Mouse (Mus musculus): Measurements from ENCODE around the gene Ints13.

DNA sequence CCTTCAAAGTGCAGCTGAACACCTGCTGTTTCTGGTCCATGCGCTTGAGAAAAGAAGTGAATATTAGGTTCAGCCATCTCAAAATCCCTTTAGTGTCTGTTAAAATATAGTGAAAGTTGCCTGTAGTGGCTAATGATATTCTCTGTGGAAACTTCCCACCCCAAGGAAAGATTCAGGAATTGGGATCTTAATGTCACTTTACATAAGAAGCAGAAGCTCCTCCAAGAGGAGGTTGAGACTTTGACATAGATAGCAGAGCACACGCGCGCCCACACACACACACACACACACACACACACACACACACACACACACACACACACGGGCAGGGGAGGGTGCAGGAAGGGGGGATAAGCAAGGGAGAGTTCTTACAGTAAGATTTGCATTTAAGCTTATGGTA lies 7.5 kb upstream of the Ints13 start:
- TF ChIP-seq CTCF (IDR thresholded peaks at IDR 0.05) (no peak), POLR2A (IDR thresholded peaks at IDR 0.05; ENCODE audit: insufficient read depth, low read depth, low read length) (no peak), EP300 (IDR thresholded peaks at IDR 0.05; ENCODE audit: insufficient read depth, low read depth, low read length) (no peak)

Data from heart, adult 2 months (tissue).